Mouse (Mus musculus): ENCODE results near the gene Glis3.

Gene Glis3

GRCm38 (mm10) chr19:28336651-28337510 lies 343.0 kb downstream of the Glis3 start:
- in situ Hi-C loops (cut with MseI, MboI), result no loop called here

GRCm38 (mm10) chr19:28335890-28336289 lies 344.0 kb downstream of the Glis3 start:
- in situ Hi-C loops (cut with MseI, MboI), result no loop called here

- in situ Hi-C loops (cut with MseI, MboI), result no loop called here
Observed at GRCm38 (mm10) chr19:28333007-28333766, 346.7 kb downstream of the Glis3 start.

GRCm38 (mm10) chr19:28328444-28329110 lies 351.3 kb downstream of the Glis3 start:
- in situ Hi-C loops (cut with MseI, MboI), result no loop called here

DNA sequence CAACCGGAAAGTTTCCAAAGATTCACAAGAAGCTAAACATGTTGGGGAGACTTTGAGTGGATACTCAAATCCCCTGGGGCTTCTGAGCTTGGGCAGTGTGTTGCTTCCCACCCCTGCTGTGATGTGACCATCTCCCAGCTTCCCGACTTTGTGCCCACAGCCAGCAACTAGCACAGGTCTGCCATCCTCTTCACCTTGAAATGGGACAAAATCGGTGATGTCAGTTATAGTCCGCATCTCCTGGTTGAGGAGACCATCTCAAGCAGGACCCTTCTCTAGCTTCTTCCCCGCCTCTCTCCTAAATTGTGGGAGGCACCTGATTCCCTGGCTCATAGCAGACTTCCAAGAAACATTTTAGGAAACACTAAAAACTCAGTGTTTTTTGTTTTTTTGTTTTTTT lies 352.3 kb downstream of the Glis3 start:
- in situ Hi-C loops (cut with MseI, MboI), result no loop called here

- in situ Hi-C loops (cut with MseI, MboI), result no loop called here
Observed at GRCm38 (mm10) chr19:28306036-28306435, 373.8 kb downstream of the Glis3 start.

GRCm38 (mm10) chr19:28305510-28305909 lies 374.4 kb downstream of the Glis3 start:
- in situ Hi-C loops (cut with MseI, MboI), result no loop called here

DNA sequence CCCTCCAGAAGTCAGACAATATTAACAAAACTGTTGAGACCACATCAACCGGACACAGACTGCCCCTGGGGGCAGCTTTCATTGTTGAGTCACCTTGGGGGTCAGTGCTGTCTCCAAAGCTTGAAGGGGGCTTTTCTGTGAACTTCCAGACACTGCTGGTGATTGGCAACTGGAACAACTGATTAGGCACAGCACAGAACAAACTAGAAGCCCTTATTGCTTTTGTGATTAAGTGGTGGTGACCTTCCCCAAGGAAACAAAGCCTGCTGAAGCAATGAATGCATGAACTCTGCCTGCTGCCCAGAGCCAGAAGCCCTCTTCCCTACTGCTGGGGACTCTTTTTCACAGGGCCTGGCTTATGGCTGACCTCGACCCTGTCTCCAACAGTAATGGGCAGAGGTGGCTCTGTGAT lies 377.0 kb downstream of the Glis3 start:
- in situ Hi-C loops (cut with MseI, MboI), result no loop called here

- in situ Hi-C loops (cut with MseI, MboI), result no loop called here
Observed at GRCm38 (mm10) chr19:28300226-28300625, 379.7 kb downstream of the Glis3 start.

GRCm38 (mm10) chr19:28299211-28299775 lies 380.6 kb downstream of the Glis3 start:
- in situ Hi-C loops (cut with MseI, MboI), result no loop called here

DNA sequence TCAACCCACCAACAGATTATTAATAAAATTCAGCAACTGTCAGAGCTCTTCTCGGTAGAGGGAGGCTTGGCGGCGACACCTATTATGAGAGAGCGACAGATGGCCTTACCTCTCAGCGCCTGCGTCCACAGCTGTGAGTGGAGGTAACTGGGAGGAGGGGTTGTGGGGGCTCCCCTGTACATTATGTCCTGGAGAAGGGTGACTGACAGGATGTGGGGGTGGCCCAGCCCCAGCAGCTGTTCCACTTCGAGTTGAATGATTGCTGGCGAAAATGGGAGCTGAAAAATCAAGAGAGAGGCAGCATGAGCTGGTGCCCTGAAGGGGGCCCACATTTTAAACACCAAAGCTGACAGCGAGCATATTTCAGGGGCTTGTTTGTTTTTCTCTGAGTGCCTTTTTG lies 381.2 kb downstream of the Glis3 start:
- in situ Hi-C loops (cut with MseI, MboI), result no loop called here

DNA sequence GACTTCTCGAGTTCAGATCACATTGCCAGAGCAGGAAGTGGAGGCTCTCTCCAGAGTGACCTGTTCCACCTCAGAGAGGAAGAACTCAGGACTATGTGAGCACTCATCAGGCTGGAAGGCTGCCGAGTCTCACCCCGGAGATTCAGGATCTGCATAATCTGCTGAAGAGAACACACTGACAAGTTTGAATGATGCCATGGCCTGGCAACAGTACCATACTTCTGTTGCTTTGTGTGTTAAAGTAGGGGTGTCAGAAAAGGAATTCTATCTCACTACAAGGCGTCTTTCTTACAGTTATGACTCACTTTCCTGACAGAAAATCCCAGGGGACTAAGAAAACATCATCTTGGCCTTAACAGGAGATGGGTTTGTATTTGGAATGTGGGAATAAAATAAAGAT lies 388.3 kb downstream of the Glis3 start:
- in situ Hi-C loops (cut with MseI, MboI), result no loop called here

DNA sequence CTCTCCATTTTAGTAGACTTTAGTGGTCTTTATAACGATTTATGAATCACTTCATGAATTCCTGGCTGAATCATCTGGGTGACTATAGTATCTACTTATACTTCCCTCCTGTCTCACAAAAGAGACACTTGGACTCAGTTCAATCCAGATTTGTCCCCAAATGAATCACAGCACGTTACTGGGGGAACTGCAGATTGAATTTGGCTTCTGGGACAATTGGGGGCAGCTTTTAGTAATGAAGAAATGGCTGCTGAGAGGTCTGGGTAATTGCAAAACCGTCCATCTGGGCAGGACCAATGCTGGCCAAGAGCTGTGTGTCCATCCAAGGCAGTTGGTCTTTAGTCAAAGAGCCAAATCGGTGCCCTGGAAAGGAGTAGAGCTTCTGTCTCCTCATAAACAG lies 390.4 kb downstream of the Glis3 start:
- in situ Hi-C loops (cut with MseI, MboI), result no loop called here

DNA sequence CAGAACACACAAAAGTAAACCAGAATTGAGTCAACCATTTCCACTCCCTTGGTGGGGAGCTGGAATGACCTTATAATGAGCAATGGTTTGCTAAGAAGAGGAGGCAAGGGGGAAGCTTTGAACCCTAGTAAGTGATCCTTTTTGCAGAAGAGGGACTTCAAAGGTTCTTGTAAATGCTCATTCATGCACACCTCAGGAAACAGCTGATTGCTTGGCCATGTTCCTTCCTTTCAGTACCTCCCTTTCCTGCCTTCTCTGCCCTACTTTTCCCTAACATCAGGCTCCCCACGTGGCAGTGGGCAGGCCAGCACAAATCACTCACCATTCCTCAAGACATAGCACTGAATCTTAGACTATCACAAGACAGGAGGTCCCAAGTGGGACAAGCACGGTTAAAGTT lies 392.4 kb downstream of the Glis3 start:
- in situ Hi-C loops (cut with MseI, MboI), result no loop called here

GRCm38 (mm10) chr19:28284098-28284569 lies 395.7 kb downstream of the Glis3 start:
- in situ Hi-C loops (cut with MseI, MboI), result no loop called here

DNA sequence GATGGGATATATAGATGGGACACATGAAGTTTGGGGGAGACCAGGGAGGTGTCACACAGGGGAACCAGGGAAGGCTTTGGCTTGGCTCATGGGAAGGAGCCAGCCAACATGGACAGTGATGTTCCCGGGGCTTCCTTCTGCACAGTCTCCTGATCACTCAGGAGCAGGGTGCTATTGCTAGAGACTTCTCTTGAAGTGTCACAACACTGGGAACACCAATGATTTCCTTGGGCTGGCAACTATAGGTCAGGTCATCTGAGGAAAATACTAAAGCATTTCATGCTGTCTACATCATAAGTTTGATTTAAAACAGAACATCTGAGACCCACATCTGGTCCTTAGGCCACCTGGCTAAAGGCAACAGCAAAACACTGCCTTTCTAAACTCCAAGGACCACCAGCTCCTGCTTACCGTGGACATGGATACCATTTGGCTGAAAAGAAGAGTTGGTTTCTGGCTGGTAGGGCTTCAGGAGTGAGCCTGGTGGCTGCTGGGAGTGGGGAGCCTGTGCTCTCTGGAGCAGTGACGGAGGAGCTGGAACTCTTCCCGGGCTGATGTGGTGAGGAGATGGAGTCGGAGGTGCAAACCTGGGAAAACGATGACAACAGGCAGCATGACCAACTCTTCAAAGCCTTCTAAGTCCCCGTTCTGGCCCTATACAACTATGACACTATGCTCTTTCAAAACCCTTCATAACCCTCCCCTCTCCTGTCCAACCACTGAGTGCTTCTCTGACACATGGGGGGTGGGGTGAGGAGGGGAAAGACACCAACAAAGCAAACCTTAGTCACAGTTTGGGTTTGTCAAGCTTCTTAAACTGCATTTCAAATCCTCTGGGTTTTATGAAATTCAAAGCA lies 396.4 kb downstream of the Glis3 start:
- in situ Hi-C loops (cut with MseI, MboI), result no loop called here

- in situ Hi-C loops (cut with MseI, MboI), result no loop called here
Observed at GRCm38 (mm10) chr19:28281405-28281804, 398.5 kb downstream of the Glis3 start.

DNA sequence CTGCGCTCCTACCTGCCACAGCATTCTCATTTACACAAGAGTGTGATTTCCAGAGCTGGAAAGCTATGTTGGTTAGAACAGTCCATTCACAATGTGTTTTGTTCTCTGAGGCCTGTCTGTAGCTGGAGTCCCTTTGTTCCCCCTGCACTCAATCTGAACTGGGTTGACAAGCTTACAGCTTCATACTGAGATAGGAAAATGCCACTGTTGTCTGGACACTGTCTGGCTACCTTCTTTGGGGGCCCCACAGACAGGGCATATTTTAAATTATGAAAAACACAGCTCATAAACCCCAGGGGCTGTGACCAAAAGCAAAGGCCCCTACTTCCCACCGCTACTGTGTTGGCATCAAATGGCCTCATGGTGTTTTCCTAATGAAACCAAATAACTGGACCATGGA lies 402.8 kb downstream of the Glis3 start:
- in situ Hi-C loops (cut with MseI, MboI), result no loop called here

DNA sequence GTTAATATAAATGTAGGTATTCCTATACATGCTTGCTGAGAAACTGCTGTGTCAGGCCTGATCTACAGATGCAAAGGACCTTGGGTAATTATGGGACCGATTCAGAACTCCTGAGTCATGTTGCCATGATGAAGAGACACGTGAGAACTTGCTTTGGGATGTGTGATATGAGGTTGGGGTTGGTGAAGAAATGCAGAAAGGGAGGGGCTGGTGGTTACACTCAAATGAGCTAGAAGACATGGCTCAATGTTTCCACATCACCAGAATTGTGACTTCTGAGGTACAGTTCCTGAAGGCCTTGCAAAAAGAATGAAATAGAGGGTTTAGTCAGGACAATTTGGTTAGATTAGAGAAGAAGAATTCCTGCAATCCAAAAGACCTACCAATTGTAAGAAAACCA lies 405.4 kb downstream of the Glis3 start:
- in situ Hi-C loops (cut with MseI, MboI), result no loop called here

DNA sequence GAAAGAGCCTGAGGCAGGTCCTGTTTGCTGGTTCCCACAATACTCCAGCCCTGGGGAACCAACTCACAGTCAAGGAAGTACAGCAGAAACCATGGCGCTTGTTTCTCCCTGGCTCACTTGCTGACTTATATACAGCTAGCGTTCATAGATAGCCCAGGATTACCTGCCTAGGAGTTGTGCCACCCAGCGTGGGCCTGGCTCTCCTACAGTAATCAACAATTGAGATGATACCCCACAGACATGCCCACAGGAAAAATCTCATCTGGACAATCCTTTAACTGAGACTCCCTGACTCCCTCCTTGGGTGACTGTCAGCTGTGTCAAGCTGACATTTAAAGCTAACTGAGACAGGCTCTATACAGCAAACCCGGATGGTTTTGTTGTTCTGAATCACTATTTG lies 405.9 kb downstream of the Glis3 start:
- in situ Hi-C loops (cut with MseI, MboI), result no loop called here

DNA sequence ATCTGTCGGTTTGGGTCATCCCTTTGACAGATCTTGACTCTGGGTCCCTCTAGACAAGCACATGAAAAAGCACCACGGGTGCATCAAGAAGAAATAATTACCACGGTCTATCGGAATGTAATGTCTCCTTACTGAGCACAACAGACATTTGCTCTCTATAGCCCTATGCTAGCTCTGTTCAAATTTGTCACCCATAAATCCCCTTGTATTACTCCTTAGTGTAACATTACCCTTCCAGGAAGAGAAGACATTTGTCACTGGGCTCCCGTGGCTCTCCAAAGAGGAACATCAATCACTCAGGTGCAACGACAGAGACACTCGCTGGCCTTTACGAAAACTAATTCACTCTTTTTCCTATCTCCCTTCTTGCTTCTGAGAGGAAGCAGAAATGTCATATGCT lies 413.0 kb downstream of the Glis3 start:
- in situ Hi-C loops (cut with MseI, MboI), result no loop called here
